Mouse (Mus musculus) hindbrain, embryonic 16.5 days (tissue): Measurements from ENCODE around the gene Poc1a. TPM values are rescaled to one million over a fixed set of nuclear protein-coding genes. Genes with fewer than 3 reads are reported as not detected.

Experiments
- ATAC-seq: fragments of 200-750 bp; cut with Nextera tagmentation; 2 replicates; pipeline ENCODE4 v1.8.0; 2017; ENCODE audit warnings: moderate TSS enrichment, moderate library complexity
- H3K27ac ChIP-seq: fragments of 300-500 bp; sonication (generic); 2 replicates; pipeline ENCODE4 v1.5.1; 2014; ENCODE audit warnings: low read depth, mild to moderate bottlenecking, control low read depth, low read length, moderate library complexity
- H3K27me3 ChIP-seq: fragments of 300-500 bp; sonication (generic); replicated peaks from 2 replicates; pipeline ENCODE4 v1.6.1; 2014; ENCODE audit warnings: low read length; ENCODE audit not compliant: control insufficient read depth, insufficient read depth
- H3K36me3 ChIP-seq: fragments of 300-500 bp; sonication (generic); 2 replicates; pipeline ENCODE4 v1.6.1; 2014; ENCODE audit warnings: mild to moderate bottlenecking, low read length, moderate library complexity, mixed read lengths; ENCODE audit not compliant: control insufficient read depth, insufficient read depth
- H3K4me1 ChIP-seq: fragments of 300-500 bp; sonication (generic); 2 replicates; pipeline ENCODE4 v1.6.1; 2014; ENCODE audit warnings: low read depth, low read length; ENCODE audit not compliant: control insufficient read depth, insufficient read depth
- H3K4me2 ChIP-seq: fragments of 300-500 bp; sonication (generic); 2 replicates; pipeline ENCODE4 v1.6.1; 2014; ENCODE audit warnings: mild to moderate bottlenecking, low read length, control low read depth, moderate library complexity
- H3K4me3 ChIP-seq: fragments of 300-500 bp; sonication (generic); 2 replicates; pipeline ENCODE4 v1.5.1; 2014; ENCODE audit warnings: mild to moderate bottlenecking, low read length, control low read depth, moderate library complexity
- H3K9ac ChIP-seq: fragments of 300-500 bp; sonication (generic); 2 replicates; pipeline ENCODE4 v1.6.1; 2014; ENCODE audit warnings: low read depth, mild to moderate bottlenecking, control low read depth, low read length, moderate library complexity
- H3K9me3 ChIP-seq: fragments of 300-500 bp; sonication (generic); 2 replicates; pipeline ENCODE4 v1.6.1; 2014; ENCODE audit warnings: mild to moderate bottlenecking, low read length, moderate library complexity; ENCODE audit not compliant: control insufficient read depth
- WGBS: fragments of 180-500 bp; shearing (Covaris S2); extraction: QIAGEN DNeasy Blood & Tissue Kit; methylation state at CpG from one replicate; pipeline ENCODE4 v1.1.7; 2014; 5-methylcytosine and 5-hydroxymethylcytosine counted together
- polyA plus RNA-seq: library from polyadenylated mRNA; unstranded; fragments of >200 nt; fragmentation: Nextera tagmentation; extraction: Ambion mirVana; gene quantifications from 2 replicates; pipeline ENCODE4 v1.2.1, GENCODE M21; 2015

The Poc1a gene
- polyA plus RNA-seq, 1 experiment from 2014 or later = 8.9 TPM

DNA sequence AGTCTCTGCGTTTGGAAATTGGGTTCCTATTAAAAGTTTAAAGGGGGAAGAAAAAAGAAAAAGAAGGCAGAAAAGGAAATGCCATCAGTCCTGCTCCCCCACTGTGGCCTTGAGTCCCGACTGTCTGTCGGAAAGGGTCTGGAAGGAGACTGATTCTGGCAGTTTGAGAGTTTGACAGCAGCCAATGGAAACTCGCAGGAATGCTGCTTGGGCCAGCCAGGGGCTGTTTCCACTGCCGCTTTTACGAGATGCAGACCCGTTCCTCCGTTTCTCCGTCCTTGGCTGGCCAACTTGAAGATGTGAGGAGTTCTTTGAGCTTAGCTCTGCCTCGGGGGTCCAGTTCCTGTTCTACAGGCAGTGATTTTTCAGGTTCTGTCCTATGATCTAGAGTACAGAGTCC lies 67.4 kb downstream of the Poc1a start:
- no peak for ATAC-seq
- Histone ChIP-seq H3K9me3 (no peaks in the 10 kb centered on the region), H3K9ac (no peak overlapping the region), H3K4me1 (peaks cover 5% of the 10 kb centered on the region; the same call in 1 of the 2 replicates), H3K4me3 (no peak overlapping the region), H3K36me3 (no peaks in the 10 kb centered on the region), H3K27me3 (no peaks in the 10 kb centered on the region), H3K4me2 (no peak overlapping the region), H3K27ac (no peak overlapping the region)
- WGBS = 63% methylated on average over 10 of the region's 10 CpGs

DNA sequence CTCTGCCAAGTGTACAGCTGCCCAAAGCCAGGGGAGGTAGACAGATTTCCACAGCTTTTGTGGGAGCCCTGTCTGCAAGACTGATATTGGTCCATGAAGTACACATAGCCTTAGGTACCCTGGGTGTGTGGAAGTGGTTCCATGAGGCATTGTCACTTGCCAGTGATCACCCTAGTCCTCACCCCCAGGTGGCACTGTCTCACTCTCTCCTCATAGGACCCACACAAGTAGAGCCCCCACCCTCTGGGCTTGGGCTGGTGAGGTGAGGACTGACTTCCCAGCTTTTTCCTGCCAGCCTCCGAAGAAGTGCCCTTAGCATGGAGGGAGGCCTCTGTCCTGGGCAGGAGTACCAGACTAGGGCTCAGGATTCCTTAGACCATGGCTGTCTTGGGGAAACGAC lies 68.2 kb downstream of the Poc1a start:
- Histone ChIP-seq H3K4me3 (no peak overlapping the region), H3K4me2 (no peak overlapping the region), H3K4me1 (peaks cover 5% of the 10 kb centered on the region; the same call in 1 of the 2 replicates), H3K27me3 (no peaks in the 10 kb centered on the region), H3K9me3 (no peaks in the 10 kb centered on the region), H3K9ac (no peak overlapping the region), H3K36me3 (no peaks in the 10 kb centered on the region), H3K27ac (no peak overlapping the region)
- WGBS = 48% methylated on average over 2 of the region's 2 CpGs
- ATAC-seq = peak; percentile 45; the same call in 1 of the 2 replicates

GRCm38 (mm10) chr9:106351178-106351577 lies 70.3 kb downstream of the Poc1a start:
- H3K4me2 ChIP-seq = no peak overlapping the region
- no peak for ATAC-seq
- H3K4me3 ChIP-seq = no peak overlapping the region
- 65% methylated on average over 6 of the region's 6 CpGs for WGBS
- no peaks in the 10 kb centered on the region for H3K4me1 ChIP-seq
- H3K9ac ChIP-seq = no peak overlapping the region
- no peaks in the 10 kb centered on the region for H3K27me3 ChIP-seq
- no peaks in the 10 kb centered on the region for H3K36me3 ChIP-seq
- H3K27ac ChIP-seq = no peak overlapping the region
- H3K9me3 ChIP-seq = no peaks in the 10 kb centered on the region

DNA sequence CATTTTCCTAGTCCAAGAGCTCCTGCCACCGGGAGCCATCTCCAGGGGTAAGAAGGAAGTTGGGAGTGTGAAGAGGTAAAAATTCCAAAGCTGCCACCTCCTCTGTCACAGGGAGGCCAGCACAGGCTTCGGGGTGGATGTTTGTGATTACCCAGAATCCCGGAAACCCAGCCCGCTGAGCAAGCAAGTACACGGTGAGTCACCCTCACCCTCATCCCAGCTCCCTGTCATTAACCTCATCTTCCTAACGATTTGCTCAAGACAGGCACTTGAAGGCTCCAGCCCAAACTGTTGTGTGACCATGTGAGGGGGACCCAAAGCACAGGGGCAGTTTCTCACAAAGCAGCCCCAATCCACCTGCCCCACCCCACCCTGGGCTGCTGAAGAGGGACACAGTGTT lies 72.9 kb downstream of the Poc1a start:
- Histone ChIP-seq H3K36me3 (no peaks in the 10 kb centered on the region), H3K27me3 (no peaks in the 10 kb centered on the region), H3K4me1 (no peaks in the 10 kb centered on the region), H3K9me3 (no peaks in the 10 kb centered on the region), H3K4me3 (no peak overlapping the region), H3K4me2 (no peak overlapping the region), H3K9ac (no peak overlapping the region), H3K27ac (no peak overlapping the region)
- ATAC-seq = no peak
- 78% methylated on average over 6 of the region's 6 CpGs for WGBS

GRCm38 (mm10) chr9:106354810-106355209 lies 73.9 kb downstream of the Poc1a start:
- no peak for ATAC-seq
- Histone ChIP-seq H3K9ac (no peak overlapping the region), H3K4me3 (no peak overlapping the region), H3K27me3 (no peaks in the 10 kb centered on the region), H3K4me2 (no peak overlapping the region), H3K27ac (no peak overlapping the region), H3K9me3 (no peaks in the 10 kb centered on the region), H3K36me3 (no peaks in the 10 kb centered on the region), H3K4me1 (no peaks in the 10 kb centered on the region)
- 88% methylated on average over 6 of the region's 6 CpGs for WGBS

DNA sequence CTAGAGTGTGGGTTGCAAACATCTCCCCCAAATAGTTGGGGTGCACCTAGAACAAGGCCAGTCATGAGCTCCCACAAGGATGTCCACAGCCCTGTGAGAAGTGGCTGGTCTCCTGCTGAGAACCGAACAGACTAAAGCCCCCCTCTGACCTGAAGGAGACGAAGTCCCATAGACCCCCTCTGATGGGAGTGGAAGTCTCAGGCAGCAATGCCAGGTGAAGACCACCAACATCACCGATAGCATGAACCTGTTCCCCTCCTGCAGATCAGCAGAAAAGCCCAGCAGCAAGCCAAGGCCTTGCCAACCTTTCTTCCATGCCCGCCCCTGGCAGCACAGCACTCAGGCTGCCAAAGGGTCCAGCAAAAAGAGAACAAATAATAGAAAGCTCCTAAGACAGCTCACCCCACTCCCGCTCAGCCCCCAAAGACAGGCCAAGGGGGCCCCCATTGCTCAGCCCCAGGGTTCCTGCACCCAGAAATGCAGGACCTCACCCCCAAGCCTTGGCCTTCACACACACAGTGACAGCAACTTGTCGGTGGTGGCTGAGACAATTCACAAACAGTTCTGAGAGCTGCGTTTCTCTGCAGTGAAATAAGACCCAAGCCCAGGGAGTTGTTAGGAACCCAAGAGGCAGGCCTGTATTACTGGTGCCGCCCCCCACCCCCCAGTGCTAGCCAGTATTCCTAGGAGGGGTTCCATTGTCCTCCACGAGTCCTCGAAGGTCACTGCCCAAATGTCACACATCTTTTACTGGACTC lies 74.5 kb downstream of the Poc1a start:
- no peak overlapping the region for H3K27ac ChIP-seq
- 64% methylated on average over 10 of the region's 10 CpGs for WGBS
- no peaks in the 10 kb centered on the region for H3K36me3 ChIP-seq
- no peak overlapping the region for H3K4me3 ChIP-seq
- H3K27me3 ChIP-seq = no peaks in the 10 kb centered on the region
- H3K9me3 ChIP-seq = no peaks in the 10 kb centered on the region
- ATAC-seq = no peak
- no peak overlapping the region for H3K4me2 ChIP-seq
- H3K4me1 ChIP-seq = no peaks in the 10 kb centered on the region
- H3K9ac ChIP-seq = no peak overlapping the region

DNA sequence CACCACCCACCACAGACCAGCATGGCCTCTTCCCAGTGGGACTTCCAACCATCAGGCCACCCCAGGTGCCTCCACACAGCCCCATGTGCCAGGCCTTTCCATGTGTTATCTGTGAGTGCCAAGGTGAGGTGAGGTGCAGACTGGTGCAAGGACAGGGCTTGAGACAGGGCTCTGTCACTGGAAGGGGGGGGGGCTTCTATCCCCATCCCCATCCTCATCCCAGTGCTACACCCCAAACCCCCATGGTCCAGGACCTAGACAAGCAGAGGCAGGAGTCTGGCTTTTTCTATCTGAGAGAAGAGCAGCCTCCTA lies 75.1 kb downstream of the Poc1a start:
- Histone ChIP-seq H3K27me3 (no peaks in the 10 kb centered on the region), H3K27ac (no peak overlapping the region), H3K36me3 (no peaks in the 10 kb centered on the region), H3K9ac (no peak overlapping the region), H3K9me3 (no peaks in the 10 kb centered on the region), H3K4me1 (no peaks in the 10 kb centered on the region), H3K4me3 (no peak overlapping the region), H3K4me2 (no peak overlapping the region)
- ATAC-seq = no peak

GRCm38 (mm10) chr9:106356323-106356844 lies 75.5 kb downstream of the Poc1a start:
- Histone ChIP-seq H3K27me3 (no peaks in the 10 kb centered on the region), H3K4me2 (no peak overlapping the region), H3K9me3 (no peaks in the 10 kb centered on the region), H3K4me3 (no peak overlapping the region), H3K9ac (no peak overlapping the region), H3K4me1 (no peaks in the 10 kb centered on the region), H3K36me3 (no peaks in the 10 kb centered on the region), H3K27ac (no peak overlapping the region)
- WGBS = 78% methylated on average over 10 of the region's 10 CpGs
- no peak for ATAC-seq

DNA sequence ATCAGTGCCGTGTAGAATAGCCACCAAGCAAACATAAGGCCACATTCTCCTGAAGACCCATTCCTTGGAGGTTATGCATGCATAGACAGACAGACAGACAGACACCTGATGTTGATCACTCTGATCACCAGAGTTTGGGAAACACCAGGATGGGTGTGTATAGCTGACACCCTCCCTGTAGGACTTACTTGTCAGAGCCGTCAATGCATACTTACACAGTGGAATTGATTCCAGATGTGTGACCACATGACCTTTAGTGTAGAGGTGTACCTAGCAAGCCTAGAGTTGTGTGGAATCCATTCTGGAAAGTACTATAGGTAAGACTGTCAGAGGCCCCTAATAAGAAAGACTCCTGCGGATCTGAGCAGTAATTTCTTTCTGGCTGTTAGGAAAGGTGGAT lies 76.3 kb downstream of the Poc1a start:
- Histone ChIP-seq H3K27me3 (no peaks in the 10 kb centered on the region), H3K4me2 (no peak overlapping the region), H3K9ac (no peak overlapping the region), H3K27ac (no peak overlapping the region), H3K4me3 (no peak overlapping the region), H3K36me3 (no peaks in the 10 kb centered on the region), H3K9me3 (no peaks in the 10 kb centered on the region), H3K4me1 (no peaks in the 10 kb centered on the region)
- ATAC-seq = no peak
- WGBS = 85% methylated on average over 3 of the region's 3 CpGs
